Mouse (Mus musculus) cerebellum, postnatal 25 days (tissue): ENCODE measurements at regions not wholly inside any gene's neighbourhood (a gene's known extent, or its start where the extent isn't known, plus 50 kb on each side); places are given as distances from the start of the nearest gene placed in this dataset.
A peak's percentile ranks its signal among the peaks of the same experiment; 100 is the strongest.

Source experiments
- DNase-seq, 2 experiments: peaks; one replicate each; pipeline ENCODE4 v3.0.0; 2021; ENCODE audit warnings: mixed read lengths in 2 of 2

- peak in 1 of 2 experiments; percentile 41 for DNase-seq
These were observed 103.6 kb downstream of the Ier5 start for GRCm38 (mm10) chr1:154995778-154996390.

- DNase-seq = no peak
These were observed 105.2 kb downstream of the Ier5 start for GRCm38 (mm10) chr1:154993927-154994856.

- peak; percentile 85 to 89 for DNase-seq
These were observed 99.0 kb upstream of the Cacna1e start for GRCm38 (mm10) chr1:154983325-154983724.

- peak; percentile 48 to 73 for DNase-seq
These were observed 98.5 kb upstream of the Cacna1e start for GRCm38 (mm10) chr1:154982836-154983235.

GRCm38 (mm10) chr1:154981687-154982086 lies 97.4 kb upstream of the Cacna1e start:
- DNase-seq = no peak

- DNase-seq = no peak
These were observed 91.4 kb upstream of the Cacna1e start for GRCm38 (mm10) chr1:154975732-154976131.

- no peak for DNase-seq
These were observed 77.0 kb upstream of the Cacna1e start for GRCm38 (mm10) chr1:154961271-154961670.

- peak; percentile 52 to 60 for DNase-seq
These were observed 72.3 kb upstream of the Cacna1e start for GRCm38 (mm10) chr1:154956625-154957031.

GRCm38 (mm10) chr1:154952679-154953078 lies 68.4 kb upstream of the Cacna1e start:
- no peak for DNase-seq
